Mouse (Mus musculus) CH12.LX (cell line): ENCODE data around the gene Asic2. TPM values are rescaled to one million over a fixed set of nuclear protein-coding genes. Genes with fewer than 3 reads are reported as not detected.
A peak's percentile ranks its signal among the peaks of the same experiment; 100 is the strongest.

ENCODE experiments used
- DNase-seq: peaks from one replicate; pipeline ENCODE4 v3.0.0-alpha.2; 2013; ENCODE audit errors: extremely low read depth
- H3K27ac ChIP-seq: 2 replicates; pipeline ENCODE4 v1.5.1; 2012; ENCODE audit warnings: low read depth, mild to moderate bottlenecking, control low read depth, moderate library complexity; ENCODE audit not compliant: insufficient read depth
- H3K27me3 ChIP-seq: replicated peaks from 2 replicates; pipeline ENCODE3; 2012; ENCODE audit warnings: inconsistent platforms
- H3K36me3 ChIP-seq, 2 experiments: replicated peaks in 1 of 2; 2 replicates each; pipeline versions ENCODE3 to v1.6.1; 2012; ENCODE audit warnings: inconsistent platforms in 1 of 2, low read length in 1 of 2, mild to moderate bottlenecking in 1 of 2, mixed read lengths in 1 of 2, moderate library complexity in 1 of 2; ENCODE audit not compliant: control insufficient read depth in 1 of 2, insufficient read depth in 1 of 2
- H3K4me1 ChIP-seq, 2 experiments: 2 replicates each; pipeline ENCODE4 v1.6.1; 2012; ENCODE audit warnings: inconsistent platforms in 1 of 2, moderate library complexity in 1 of 2; ENCODE audit not compliant: insufficient read depth in 2 of 2, control insufficient read depth in 1 of 2
- H3K4me2 ChIP-seq: 2 replicates; pipeline ENCODE4 v1.6.1; 2012; ENCODE audit warnings: low read depth, mild to moderate bottlenecking, control low read depth; ENCODE audit not compliant: poor library complexity, insufficient read depth, severe bottlenecking
- H3K4me3 ChIP-seq, 3 experiments: fragments of 150-350 bp in 1 of 3; sonication (generic) in 1 of 3; replicated peaks in 1 of 3; 2 replicates each; pipeline versions ENCODE3 to v1.5.1; 2011 to 2012; ENCODE audit warnings: low read depth in 2 of 3, low read length in 2 of 3, mild to moderate bottlenecking in 2 of 3, moderate library complexity in 2 of 3, control low read depth in 1 of 3, improper control_type of control experiment in 1 of 3, inconsistent platforms in 1 of 3, mixed read lengths in 1 of 3; ENCODE audit not compliant: poor library complexity in 1 of 3
- H3K79me2 ChIP-seq: replicated peaks from 2 replicates; pipeline ENCODE4 v1.6.1; 2012; ENCODE audit warnings: mild to moderate bottlenecking, moderate library complexity; ENCODE audit not compliant: control insufficient read depth, poor library complexity, insufficient read depth, severe bottlenecking; ENCODE audit errors: extremely low read depth
- H3K9ac ChIP-seq: 2 replicates; pipeline ENCODE4 v1.6.1; 2012; ENCODE audit warnings: low read depth, mild to moderate bottlenecking, control low read depth, moderate library complexity; ENCODE audit not compliant: insufficient read depth
- H3K9me3 ChIP-seq: replicated peaks from 2 replicates; pipeline ENCODE3; 2012; ENCODE audit warnings: low read length, inconsistent platforms, mixed read lengths
- CHD1 ChIP-seq: IDR thresholded peaks from 2 replicates; pipeline ENCODE4 v1.6.1; 2012; ENCODE audit warnings: low read depth, low read length, improper control_type of control experiment, inconsistent platforms
- CTCF ChIP-seq, 2 experiments: IDR thresholded peaks in 1 of 2; conservative IDR thresholded peaks in 1 of 2; 2 replicates each; pipeline ENCODE4 v1.5.1; 2011 to 2012; ENCODE audit warnings: low read depth in 2 of 2, low read length in 2 of 2, improper control_type of control experiment in 1 of 2, inconsistent platforms in 1 of 2, mild to moderate bottlenecking in 1 of 2, moderate library complexity in 1 of 2
- EP300 ChIP-seq: IDR thresholded peaks from 2 replicates; pipeline ENCODE4 v1.6.1; 2011; ENCODE audit warnings: low read length, improper control_type of control experiment
- MAFK ChIP-seq: IDR thresholded peaks from 2 replicates; pipeline ENCODE4 v1.6.1; 2011; ENCODE audit warnings: low read length, improper control_type of control experiment; ENCODE audit not compliant: insufficient replicate concordance
- MAZ ChIP-seq: IDR thresholded peaks from 2 replicates; pipeline ENCODE4 v1.6.1; 2012; ENCODE audit warnings: low read depth, mild to moderate bottlenecking, inconsistent platforms, low read length, improper control_type of control experiment, moderate library complexity
- MXI1 ChIP-seq: IDR thresholded peaks from 2 replicates; pipeline ENCODE4 v1.6.1; 2011; ENCODE audit warnings: mild to moderate bottlenecking, low read depth, low read length, improper control_type of control experiment
- PAX5 ChIP-seq: IDR thresholded peaks from 2 replicates; pipeline ENCODE4 v1.6.1; 2012; ENCODE audit warnings: low read length, inconsistent platforms, mixed read lengths
- POLR2A ChIP-seq: IDR thresholded peaks from 2 replicates; pipeline ENCODE4 v1.6.1; 2011; ENCODE audit warnings: low read depth, mild to moderate bottlenecking, improper control_type of control experiment, low read length
- ZC3H11A ChIP-seq: IDR thresholded peaks from 2 replicates; pipeline ENCODE4 v1.6.1; 2012; ENCODE audit warnings: low read depth, mild to moderate bottlenecking, inconsistent platforms, low read length, improper control_type of control experiment
- dilution Hi-C: fragments of 300-500 bp; cut with MboI; formaldehyde crosslinking; loops from 2 replicates; pipeline ENCODE4 v1.14.3; 2020; ENCODE audit warnings: low sequenced_read_pairs; ENCODE audit not compliant: extremely low pct_unique_long_range_greater_than_20kb, extremely low pct_ligation_motif_present
- in situ Hi-C: fragments of 300-500 bp; cut with MboI; formaldehyde crosslinking; loops from 3 replicates; pipeline ENCODE4 v1.14.3; 2019; ENCODE audit warnings: low sequenced_read_pairs, low pct_ligation_motif_present, low pct_unique_long_range_greater_than_20kb, mixed read lengths
- polyA plus RNA-seq: library from polyadenylated mRNA; unstranded; fragments of >175 nt; gene quantifications from 2 replicates; pipeline ENCODE4 v1.2.1, GENCODE M21; 2012; ENCODE audit warnings: low read depth; ENCODE audit not compliant: insufficient read length
- total RNA-seq, 2 experiments: library from RNA; depleted of rRNA; stranded (reverse); fragments of 300-350 nt in 1 of 2; fragments of >200 nt in 1 of 2; gene quantifications; 2 replicates each; pipeline ENCODE4 v1.2.3; 2012 to 2014

The Asic2 gene
- total and polyA plus RNA-seq, 3 experiments: not detected

- Histone ChIP-seq H3K9me3 (no peaks in the 10 kb centered on the region), H3K4me2 (no peak overlapping the region), H3K4me3 (no peak overlapping the region), H3K79me2 (no peaks in the 10 kb centered on the region), H3K27me3 (peaks cover 93% of the 10 kb centered on the region), H3K4me1 (no peaks in the 10 kb centered on the region), H3K9ac (no peak overlapping the region), H3K36me3 (no peaks in the 10 kb centered on the region), H3K27ac (no peak overlapping the region)
- in situ Hi-C loops (no loop called here), dilution Hi-C loops (no loop called here)
- DNase-seq: no peak
- no peak for TF ChIP-seq PAX5
These were observed 1012.3 kb downstream of the Asic2 start for GRCm38 (mm10) chr11:80955915-80956314.

GRCm38 (mm10) chr11:80954147-80954546, 1014.1 kb downstream of the Asic2 start:
- H3K4me3 ChIP-seq: no peak overlapping the region
- dilution Hi-C loops: no loop called here
- in situ Hi-C loops: no loop called here
- DNase-seq: no peak
- no peak overlapping the region for H3K27ac ChIP-seq
- no peak overlapping the region for H3K9ac ChIP-seq
- no peaks in the 10 kb centered on the region for H3K9me3 ChIP-seq
- peaks cover 94% of the 10 kb centered on the region for H3K27me3 ChIP-seq
- no peaks in the 10 kb centered on the region for H3K79me2 ChIP-seq
- TF ChIP-seq POLR2A (no peak), CTCF (conservative IDR thresholded peaks at IDR 0.05 in 1 of 2, IDR thresholded peaks at IDR 0.05 in 1 of 2; ENCODE audit: low read depth in 2 of 2, low read length in 2 of 2) (peak in 1 of 2 experiments; percentile 2; a peak in 1 of 4 replicates), MXI1 (no peak)
- H3K4me1 ChIP-seq: no peaks in the 10 kb centered on the region
- H3K36me3 ChIP-seq: no peaks in the 10 kb centered on the region
- no peak overlapping the region for H3K4me2 ChIP-seq

DNA sequence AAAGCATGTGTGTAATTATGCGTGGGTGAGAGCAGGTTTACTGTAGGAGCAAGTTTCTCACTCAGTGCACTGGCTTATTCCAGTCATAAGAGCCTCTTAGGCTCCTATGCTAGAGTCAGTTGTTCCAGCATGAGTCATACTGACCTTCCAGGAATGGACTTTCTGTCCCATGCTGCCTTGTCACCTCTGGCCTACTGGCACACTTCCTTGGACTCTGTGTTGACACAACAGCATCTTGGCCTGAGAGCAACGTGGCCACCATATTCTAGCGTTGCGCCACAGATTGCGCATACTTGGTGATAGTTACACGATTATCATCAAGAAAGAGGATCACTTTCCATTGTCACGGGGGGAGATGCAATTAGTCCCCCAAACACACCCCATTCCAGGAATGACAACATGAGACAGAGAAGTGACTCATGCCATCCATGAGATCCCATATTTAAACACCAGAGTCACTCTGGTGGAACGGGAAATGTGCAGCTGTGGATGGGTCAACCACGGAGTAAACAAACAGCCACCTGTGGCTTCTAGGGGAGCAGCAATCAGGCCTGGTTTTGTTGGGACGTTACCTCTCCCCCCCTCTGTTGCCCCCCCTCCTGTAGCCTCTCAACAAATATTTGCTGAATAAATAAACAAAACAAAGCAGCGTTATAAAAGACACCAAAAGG, 1019.1 kb downstream of the Asic2 start:
- TF ChIP-seq MXI1: no peak
- TF ChIP-seq CHD1: no peak
- no peak for TF ChIP-seq MAFK
- no peak for TF ChIP-seq MAZ
- TF ChIP-seq ZC3H11A: no peak
- TF ChIP-seq EP300: no peak
- in situ Hi-C loops: no loop called here
- no peak overlapping the region for H3K4me3 ChIP-seq
- H3K27ac ChIP-seq: no peak overlapping the region
- no peaks in the 10 kb centered on the region for H3K36me3 ChIP-seq
- H3K79me2 ChIP-seq: no peaks in the 10 kb centered on the region
- no peaks in the 10 kb centered on the region for H3K4me1 ChIP-seq
- H3K9me3 ChIP-seq: no peaks in the 10 kb centered on the region
- H3K4me2 ChIP-seq: no peak overlapping the region
- peaks cover 88% of the 10 kb centered on the region for H3K27me3 ChIP-seq
- H3K9ac ChIP-seq: no peak overlapping the region
- dilution Hi-C loops: no loop called here
- DNase-seq: no peak
